Mouse (Mus musculus) small intestine, adult 2 months (tissue): ENCODE data around the gene Phb2. TPM values are rescaled to one million over a fixed set of nuclear protein-coding genes. Genes with fewer than 3 reads are reported as not detected.
"Not testable (repeated sequence)": the region's sequence is repeated elsewhere in the genome, so short reads cannot be mapped to it uniquely, and the experiment has no call there.

Source experiments
- H3K27ac ChIP-seq: fragments of 200-500 bp; 2 replicates; pipeline ENCODE4 v1.5.1; 2012; ENCODE audit warnings: low read depth, low read length, control low read depth, inconsistent platforms; ENCODE audit not compliant: insufficient read depth
- H3K27me3 ChIP-seq: fragments of 200-500 bp; 2 replicates; pipeline ENCODE4 v1.6.1; 2012; ENCODE audit warnings: mild to moderate bottlenecking, moderate library complexity, low read length, inconsistent platforms; ENCODE audit not compliant: control insufficient read depth, insufficient read depth
- H3K36me3 ChIP-seq: fragments of 200-500 bp; 2 replicates; pipeline ENCODE4 v1.6.1; 2012; ENCODE audit warnings: mild to moderate bottlenecking, low read length, control low read depth, inconsistent platforms; ENCODE audit not compliant: control insufficient read depth, insufficient read depth
- H3K4me1 ChIP-seq: fragments of 200-500 bp; 2 replicates; pipeline ENCODE4 v1.6.1; 2012; ENCODE audit warnings: low read length, inconsistent platforms, mixed read lengths; ENCODE audit not compliant: control insufficient read depth, insufficient read depth, insufficient read length
- H3K4me3 ChIP-seq: fragments of 200-500 bp; 2 replicates; pipeline ENCODE4 v1.5.1; 2012; ENCODE audit warnings: low read depth, mild to moderate bottlenecking, control low read depth, inconsistent platforms, low read length, moderate library complexity
- CTCF ChIP-seq: fragments of 200-500 bp; IDR thresholded peaks from 2 replicates; pipeline ENCODE4 v1.5.1; 2012; ENCODE audit warnings: low read depth, mild to moderate bottlenecking, control low read depth, inconsistent platforms, low read length, moderate library complexity, mixed read lengths; ENCODE audit not compliant: insufficient replicate concordance, insufficient read length; ENCODE audit errors: extremely low read depth
- POLR2A ChIP-seq: fragments of 200-500 bp; IDR thresholded peaks from 2 replicates; pipeline ENCODE4 v1.6.1; 2012; ENCODE audit warnings: low read depth, mild to moderate bottlenecking, control low read depth, inconsistent platforms, low read length, moderate library complexity
- WGBS: fragments of 180-500 bp; shearing (Covaris S2); methylation state at CpG from one replicate; pipeline ENCODE4 v1.1.7; 2018; 5-methylcytosine and 5-hydroxymethylcytosine counted together
- polyA plus RNA-seq: library from polyadenylated mRNA; depleted of rRNA; stranded (reverse); fragments of >200 nt; gene quantifications from 2 replicates; pipeline ENCODE4 v1.2.3, GENCODE M21; 2012

Phb2 gene
- polyA plus RNA-seq, 1 experiment, result 122 TPM

DNA sequence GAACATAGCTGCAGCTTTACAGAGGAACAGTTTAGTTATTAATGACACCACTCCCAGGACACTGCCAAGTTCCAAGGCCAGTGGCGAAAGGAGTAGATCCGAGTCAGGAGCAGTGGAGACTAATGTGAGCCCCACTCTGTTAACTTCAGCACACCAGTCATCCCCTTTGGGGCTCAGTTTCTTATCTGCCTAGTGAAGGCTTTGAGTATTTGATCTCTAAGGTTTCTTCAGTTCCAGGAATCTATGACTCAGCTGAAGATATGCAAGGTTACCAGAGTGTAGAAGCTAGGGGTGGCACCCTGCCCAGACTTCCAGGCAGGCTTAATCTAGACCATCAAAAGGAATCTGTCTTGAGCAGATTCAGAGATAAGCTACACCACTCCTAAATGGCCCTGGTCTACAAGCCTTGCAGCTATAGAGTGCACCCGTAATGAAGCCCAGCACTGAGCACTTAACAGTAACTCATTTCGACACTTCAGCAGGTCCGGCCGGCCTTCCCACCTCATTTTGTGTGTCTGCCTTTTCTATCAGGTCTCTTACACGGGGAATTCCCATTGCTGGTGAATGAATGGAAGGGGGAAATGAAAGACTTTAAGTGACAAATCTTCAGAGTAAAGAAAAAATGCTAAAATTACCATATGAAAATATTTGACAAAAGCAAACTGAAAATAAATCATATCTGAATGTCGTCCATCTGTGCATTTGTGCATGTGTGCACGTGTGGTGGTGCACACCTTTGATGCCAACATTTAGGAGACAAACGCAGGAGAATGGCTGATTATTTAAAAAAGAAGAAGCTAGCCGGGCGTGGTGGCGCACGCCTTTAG is 28.3 kb upstream of the Phb2 start:
- peak overlapping the region; percentile 74 for H3K27ac ChIP-seq
- no peak for TF ChIP-seq POLR2A
- peaks cover 40% of the 10 kb centered on the region for H3K4me1 ChIP-seq
- no peaks in the 10 kb centered on the region; the same call in 1 of the 2 replicates for H3K36me3 ChIP-seq
- H3K27me3 ChIP-seq, result no peaks in the 10 kb centered on the region
- 46% methylated on average over 14 of the region's 14 CpGs for WGBS
- no peak overlapping the region for H3K4me3 ChIP-seq

DNA sequence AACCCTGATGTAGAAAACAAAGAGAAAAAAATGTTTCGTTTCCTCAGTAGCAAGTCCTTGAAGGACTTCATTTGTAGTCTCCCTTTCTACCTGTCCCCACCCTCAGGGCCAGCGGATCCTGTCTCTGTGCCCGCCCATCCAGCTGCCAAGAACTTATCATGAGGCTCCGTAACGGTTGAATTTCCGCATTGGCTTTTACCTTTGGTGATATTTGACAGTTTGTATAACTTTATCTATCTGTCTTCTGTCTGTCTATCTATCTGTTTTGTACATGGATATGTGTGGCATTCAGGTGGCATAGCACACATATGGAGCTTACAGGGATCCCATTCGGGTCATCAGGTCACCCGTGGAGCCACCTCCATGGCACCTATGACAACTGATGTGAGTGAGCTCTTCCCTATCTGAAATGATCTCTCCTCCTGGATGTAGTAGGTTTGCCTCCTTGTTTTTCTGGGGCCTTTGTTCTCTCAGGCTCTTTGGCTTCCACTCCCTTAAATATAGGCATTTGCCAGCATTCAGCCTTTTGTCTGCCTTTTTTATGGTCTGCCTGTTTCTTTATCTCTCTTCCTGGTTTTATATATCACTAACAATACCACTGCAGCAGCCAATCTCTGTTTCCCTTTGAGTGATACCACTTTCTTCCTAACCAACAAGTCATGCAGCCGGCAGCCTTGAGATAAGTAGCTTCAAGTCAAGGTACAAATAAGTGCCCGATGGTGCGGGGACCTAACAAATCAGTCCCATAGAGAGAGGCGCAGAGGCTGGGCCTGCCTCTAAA is 26.3 kb upstream of the Phb2 start:
- no peaks in the 10 kb centered on the region for H3K27me3 ChIP-seq
- no peak overlapping the region for H3K4me3 ChIP-seq
- 36% methylated on average over 12 of the region's 12 CpGs for WGBS
- H3K4me1 ChIP-seq, result peaks cover 33% of the 10 kb centered on the region; the same call in 1 of the 2 replicates
- H3K27ac ChIP-seq, result peak overlapping the region; percentile 86
- H3K36me3 ChIP-seq, result no peaks in the 10 kb centered on the region; the same call in 1 of the 2 replicates
- no peak for TF ChIP-seq POLR2A
- no peak; the same call in 1 of the 2 replicates for TF ChIP-seq CTCF

DNA sequence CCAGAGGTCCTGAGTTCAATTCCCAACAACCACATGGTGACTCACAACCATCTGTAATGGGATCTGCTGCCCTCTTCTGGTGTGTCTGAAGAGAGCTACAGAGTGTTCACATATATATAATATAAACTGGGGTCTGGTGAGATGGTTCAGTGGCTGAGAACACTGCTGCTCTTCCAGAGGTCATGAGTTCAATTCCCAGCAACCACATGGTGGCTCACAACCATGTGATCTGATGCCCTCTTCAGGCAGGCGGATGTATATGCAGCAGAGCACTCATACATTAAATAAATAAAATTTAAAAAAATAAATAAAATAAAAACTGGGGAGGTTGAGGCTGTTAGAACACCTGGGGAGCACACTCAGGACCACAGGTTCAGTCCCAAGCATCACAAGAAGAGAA is 25.5 kb upstream of the Phb2 start:
- not testable (repeated sequence) for H3K27me3 ChIP-seq, H3K36me3 ChIP-seq, H3K4me3 ChIP-seq
- peak; percentile 41; the same call in 1 of the 2 replicates for TF ChIP-seq CTCF
- 77% methylated on average over 1 of the region's 1 CpGs for WGBS
- peak overlapping the region; percentile 86 for H3K27ac ChIP-seq
- peaks cover 29% of the 10 kb centered on the region; the same call in 1 of the 2 replicates for H3K4me1 ChIP-seq

DNA sequence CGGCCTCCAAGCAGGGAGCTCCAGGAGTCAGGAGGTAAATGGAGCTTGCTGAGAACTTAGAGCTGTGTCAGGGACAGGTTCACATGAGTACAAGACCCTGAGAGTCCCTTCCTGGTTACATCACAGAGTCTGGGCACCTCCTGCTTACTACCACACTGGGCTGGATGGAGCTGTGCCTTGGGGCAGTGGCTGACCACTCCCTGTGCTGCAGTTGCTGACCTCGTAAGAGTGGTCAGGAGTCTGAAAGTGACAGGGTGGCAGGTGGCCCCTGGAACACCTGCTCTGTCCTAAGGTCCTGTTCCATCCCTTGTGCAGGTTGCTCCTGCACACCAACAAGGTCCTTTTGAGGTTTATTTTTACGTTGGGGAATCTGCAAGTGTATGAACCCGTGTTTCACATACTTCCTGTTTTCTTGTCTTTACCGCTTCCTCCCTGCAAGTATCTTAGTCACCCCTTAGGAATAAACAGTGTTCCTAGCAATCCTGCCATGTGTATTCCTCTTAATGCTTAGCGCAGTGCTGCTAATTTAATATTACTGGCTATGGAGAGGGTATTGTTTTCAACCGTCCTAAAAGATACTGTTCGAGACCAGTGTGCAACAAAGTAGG is 23.9 kb upstream of the Phb2 start:
- WGBS, result 61% methylated on average over 8 of the region's 8 CpGs
- no peaks in the 10 kb centered on the region for H3K27me3 ChIP-seq
- H3K4me3 ChIP-seq, result no peak overlapping the region
- TF ChIP-seq POLR2A (no peak), CTCF (no peak)
- H3K36me3 ChIP-seq, result peaks cover under 1% of the 10 kb centered on the region; the same call in 1 of the 2 replicates
- H3K4me1 ChIP-seq, result peaks cover 26% of the 10 kb centered on the region; the same call in 1 of the 2 replicates
- no peak overlapping the region; the same call in 1 of the 2 replicates for H3K27ac ChIP-seq

DNA sequence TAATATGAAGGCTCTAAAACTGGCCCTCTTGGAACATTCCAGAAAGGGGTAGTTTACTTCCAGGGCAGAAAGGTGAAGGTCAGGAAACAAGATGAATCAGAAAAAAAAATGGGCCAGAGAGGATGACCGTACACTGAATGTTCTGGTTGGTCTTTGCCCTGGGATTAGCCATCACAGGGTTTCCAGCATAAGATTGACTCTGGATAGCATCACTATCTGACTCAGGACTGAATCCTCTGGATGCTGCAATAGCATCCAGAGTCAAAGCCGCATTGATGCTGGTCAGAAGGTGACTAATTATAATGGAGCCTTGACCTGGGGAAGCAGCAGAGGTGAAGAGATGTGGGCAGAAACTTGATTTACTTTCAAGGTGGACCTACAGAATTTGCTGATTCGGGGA is 23.1 kb upstream of the Phb2 start:
- H3K36me3 ChIP-seq, result peaks cover 1% of the 10 kb centered on the region; the same call in 1 of the 2 replicates
- 88% methylated on average over 3 of the region's 3 CpGs for WGBS
- H3K4me3 ChIP-seq, result no peak overlapping the region
- H3K27me3 ChIP-seq, result no peaks in the 10 kb centered on the region
- TF ChIP-seq POLR2A (no peak), CTCF (no peak)
- peaks cover 30% of the 10 kb centered on the region; the same call in 1 of the 2 replicates for H3K4me1 ChIP-seq
- no peak overlapping the region for H3K27ac ChIP-seq

DNA sequence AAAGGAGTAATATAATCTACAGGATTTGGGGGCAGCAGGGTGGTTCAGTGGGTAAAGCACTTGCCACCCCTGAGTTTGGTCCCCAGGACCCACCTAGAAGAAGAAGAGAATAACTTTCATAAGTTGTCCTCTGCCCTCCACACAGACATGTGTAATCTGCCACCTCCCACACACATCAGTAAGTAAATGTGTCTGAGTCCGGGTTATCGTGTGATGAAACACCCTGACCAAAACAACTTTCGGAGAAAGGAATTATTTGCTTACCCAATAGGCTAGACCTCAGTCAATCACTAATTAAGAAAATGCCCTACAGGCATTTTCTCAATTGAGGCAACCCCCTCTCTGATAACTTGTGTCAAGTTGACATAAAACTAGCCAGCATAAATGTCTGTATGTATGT is 21.6 kb upstream of the Phb2 start:
- Histone ChIP-seq H3K36me3 (peaks cover 2% of the 10 kb centered on the region; the same call in 1 of the 2 replicates), H3K27ac (no peak overlapping the region), H3K27me3 (no peaks in the 10 kb centered on the region), H3K4me3 (no peak overlapping the region), H3K4me1 (peaks cover 28% of the 10 kb centered on the region)
- 85% methylated on average over 3 of the region's 3 CpGs for WGBS
- no peak for TF ChIP-seq POLR2A
- no peak for TF ChIP-seq CTCF
